Mouse (Mus musculus): ENCODE measurements around the gene Dlg4. TPM values are rescaled to one million over a fixed set of nuclear protein-coding genes. Genes with fewer than 3 reads are reported as not detected.
A peak's percentile ranks its signal among the peaks of the same experiment; 100 is the strongest.

The Dlg4 gene
- polyA plus RNA-seq, 1 experiment from 2014 or later, result 21.0 TPM

GRCm38 (mm10) chr11:70084563-70084962 lies 67.8 kb downstream of the Dlg4 start:
- no peaks in the 10 kb centered on the region for H3K4me1 ChIP-seq (ENCODE audit: control insufficient read depth, insufficient read depth, low read length)
- H3K9me3 ChIP-seq (replicated peaks; ENCODE audit: control insufficient read depth, low read length), result no peaks in the 10 kb centered on the region
- H3K27me3 ChIP-seq (replicated peaks; ENCODE audit: control insufficient read depth, insufficient read depth, low read length), result no peaks in the 10 kb centered on the region
- no peak overlapping the region for H3K27ac ChIP-seq (ENCODE audit: low read depth, low read length)
- ATAC-seq (no peak), DNase-seq (ENCODE audit: low spot score) (no peak)
- no peak overlapping the region for H3K9ac ChIP-seq (ENCODE audit: low read length)
- no peak overlapping the region for H3K4me2 ChIP-seq (ENCODE audit: low read length)
- H3K4me3 ChIP-seq (ENCODE audit: low read depth, low read length), result no peak overlapping the region
- H3K36me3 ChIP-seq (ENCODE audit: control insufficient read depth, insufficient read depth, low read length), result no peaks in the 10 kb centered on the region
- 83% methylated on average over 8 of the region's 8 CpGs for WGBS

- Histone ChIP-seq H3K36me3 (ENCODE audit: control insufficient read depth, insufficient read depth, low read length) (no peaks in the 10 kb centered on the region), H3K4me3 (ENCODE audit: low read depth, low read length) (no peak within 1 kb of the TSS), H3K27me3 (replicated peaks; ENCODE audit: control insufficient read depth, insufficient read depth, low read length) (no peaks in the 10 kb centered on the region), H3K9ac (ENCODE audit: low read length) (no peak within 1 kb of the TSS), H3K4me2 (ENCODE audit: low read length) (no peak within 1 kb of the TSS), H3K9me3 (replicated peaks; ENCODE audit: control insufficient read depth, low read length) (no peaks in the 10 kb centered on the region), H3K4me1 (ENCODE audit: control insufficient read depth, insufficient read depth, low read length) (no peaks in the 10 kb centered on the region), H3K27ac (ENCODE audit: low read depth, low read length) (no peak within 1 kb of the TSS)
- 81% methylated on average over 12 of the region's 12 CpGs for WGBS
- DNase-seq (ENCODE audit: low spot score), result no peak
- ATAC-seq, result no peak
These were observed 75.4 kb downstream of the Dlg4 start, which contains the start of gene Asgr2 for GRCm38 (mm10) chr11:70091986-70092783. Gene Asgr2 (plus strand): TSS chr11:70092644.

MicroRNA genes within 50 kb of the gene (microRNA counts, 519-probe panel; counts per million panel counts)
- microRNA mmu-miR-324-3p, result not detected
- microRNA mmu-miR-324-5p, result 4,764 counts per million, percentile 70 among the panel's probes with 10 or more counts

Small RNA genes lying within 50 kb of the gene (microRNA-seq; reads per million reads assigned to microRNA genes)
- gene Gm44349 (not detected), gene Mir324 (3,254 reads per million, percentile 89 among the genes with 10 or more reads in this experiment)

Other genes with a start within 250 kb of the Dlg4 start
- gene Chrnb1, start 221.0 kb upstream of the Dlg4 start, polyA plus RNA-seq (2014; fragmentation: Nextera tagmentation; extraction: Ambion mirVana), result 0.68 and 1.4 TPM in 2 replicates
- gene Fgf11, start 215.1 kb upstream of the Dlg4 start, polyA plus RNA-seq (2014; fragmentation: Nextera tagmentation; extraction: Ambion mirVana), result 2.9 and 3.0 TPM in 2 replicates
- gene Tmem102, start 211.3 kb upstream of the Dlg4 start, polyA plus RNA-seq (2014; fragmentation: Nextera tagmentation; extraction: Ambion mirVana), result 0.15 and 0.52 TPM in 2 replicates
- gene Gm39566, start 201.6 kb upstream of the Dlg4 start, polyA plus RNA-seq (2014; fragmentation: Nextera tagmentation; extraction: Ambion mirVana), result not detected in 2 replicates
- gene Spem2, start 198.5 kb upstream of the Dlg4 start, polyA plus RNA-seq (2014; fragmentation: Nextera tagmentation; extraction: Ambion mirVana), result not detected in 2 replicates
- 0.39 TPM in 1 of 2 replicates, not detected in the other for gene Spem1, start 194.8 kb upstream of the Dlg4 start, polyA plus RNA-seq (2014; fragmentation: Nextera tagmentation; extraction: Ambion mirVana)
- gene Nlgn2, start 179.2 kb upstream of the Dlg4 start, polyA plus RNA-seq (2014; fragmentation: Nextera tagmentation; extraction: Ambion mirVana), result 15.7 and 18.4 TPM in 2 replicates
- gene Tmem256, start 178.4 kb upstream of the Dlg4 start, polyA plus RNA-seq (2014; fragmentation: Nextera tagmentation; extraction: Ambion mirVana), result 307 and 386 TPM in 2 replicates
- 44.3 and 49.0 TPM in 2 replicates for gene Plscr3, start 170.6 kb upstream of the Dlg4 start, polyA plus RNA-seq (2014; fragmentation: Nextera tagmentation; extraction: Ambion mirVana)
- 0.32 TPM in 1 of 2 replicates, not detected in the other for gene Tnk1, start 158.2 kb upstream of the Dlg4 start, polyA plus RNA-seq (2014; fragmentation: Nextera tagmentation; extraction: Ambion mirVana)
- gene Tmem95, start 138.9 kb upstream of the Dlg4 start, polyA plus RNA-seq (2014; fragmentation: Nextera tagmentation; extraction: Ambion mirVana), result not detected in 2 replicates
- gene Kctd11, start 135.5 kb upstream of the Dlg4 start, polyA plus RNA-seq (2014; fragmentation: Nextera tagmentation; extraction: Ambion mirVana), result 1.1 and 1.2 TPM in 2 replicates
- 0.10 and 0.17 TPM in 2 replicates for gene Acap1, start 121.4 kb upstream of the Dlg4 start, polyA plus RNA-seq (2014; fragmentation: Nextera tagmentation; extraction: Ambion mirVana)
- gene 2810408A11Rik, start 116.0 kb upstream of the Dlg4 start, polyA plus RNA-seq (2014; fragmentation: Nextera tagmentation; extraction: Ambion mirVana), result 15.0 and 18.6 TPM in 2 replicates
- gene Neurl4, start 115.9 kb upstream of the Dlg4 start, polyA plus RNA-seq (2014; fragmentation: Nextera tagmentation; extraction: Ambion mirVana), result 16.7 and 23.8 TPM in 2 replicates
- 62.9 and 67.8 TPM in 2 replicates for gene Gps2, start 103.1 kb upstream of the Dlg4 start, polyA plus RNA-seq (2014; fragmentation: Nextera tagmentation; extraction: Ambion mirVana)
- 1,251 and 1,277 TPM in 2 replicates for gene Eif5a, start 95.0 kb upstream of the Dlg4 start, polyA plus RNA-seq (2014; fragmentation: Nextera tagmentation; extraction: Ambion mirVana)
- gene Ybx2, start 81.1 kb upstream of the Dlg4 start, polyA plus RNA-seq (2014; fragmentation: Nextera tagmentation; extraction: Ambion mirVana), result 3.9 and 4.0 TPM in 2 replicates
- 5.5 and 6.7 TPM in 2 replicates for gene Slc2a4, start 68.8 kb upstream of the Dlg4 start, polyA plus RNA-seq (2014; fragmentation: Nextera tagmentation; extraction: Ambion mirVana)
- not detected in 2 replicates for gene Cldn7, start 52.2 kb upstream of the Dlg4 start, polyA plus RNA-seq (2014; fragmentation: Nextera tagmentation; extraction: Ambion mirVana)
- 24.0 and 26.1 TPM in 2 replicates for gene Ctdnep1, start 35.8 kb upstream of the Dlg4 start, polyA plus RNA-seq (2014; fragmentation: Nextera tagmentation; extraction: Ambion mirVana)
- gene Elp5, start 34.4 kb upstream of the Dlg4 start, polyA plus RNA-seq (2014; fragmentation: Nextera tagmentation; extraction: Ambion mirVana), result 189 and 203 TPM in 2 replicates
- gene Gabarap, start 25.8 kb upstream of the Dlg4 start, polyA plus RNA-seq (2014; fragmentation: Nextera tagmentation; extraction: Ambion mirVana), result 701 and 779 TPM in 2 replicates
- gene Phf23, start 21.2 kb upstream of the Dlg4 start, polyA plus RNA-seq (2014; fragmentation: Nextera tagmentation; extraction: Ambion mirVana), result 49.4 and 49.6 TPM in 2 replicates
- gene Dvl2, start 16.3 kb upstream of the Dlg4 start, polyA plus RNA-seq (2014; fragmentation: Nextera tagmentation; extraction: Ambion mirVana), result 19.7 and 25.7 TPM in 2 replicates
- gene Acadvl, start 1.5 kb upstream of the Dlg4 start, polyA plus RNA-seq (2014; fragmentation: Nextera tagmentation; extraction: Ambion mirVana), result 53.3 and 58.4 TPM in 2 replicates
- gene Asgr1, start 37.1 kb downstream of the Dlg4 start, polyA plus RNA-seq (2014; fragmentation: Nextera tagmentation; extraction: Ambion mirVana), result 2.0 and 2.1 TPM in 2 replicates
- gene Asgr2, start 75.7 kb downstream of the Dlg4 start, polyA plus RNA-seq (2014; fragmentation: Nextera tagmentation; extraction: Ambion mirVana), result not detected in 2 replicates
- gene Mgl2, start 113.4 kb downstream of the Dlg4 start, polyA plus RNA-seq (2014; fragmentation: Nextera tagmentation; extraction: Ambion mirVana), result 0.72 and 1.1 TPM in 2 replicates
- gene Clec10a, start 139.3 kb downstream of the Dlg4 start, polyA plus RNA-seq (2014; fragmentation: Nextera tagmentation; extraction: Ambion mirVana), result 0.63 and 0.97 TPM in 2 replicates
- gene Slc16a11, start 195.8 kb downstream of the Dlg4 start, polyA plus RNA-seq (2014; fragmentation: Nextera tagmentation; extraction: Ambion mirVana), result 0.98 and 1.1 TPM in 2 replicates
- gene Slc16a13, start 204.1 kb downstream of the Dlg4 start, polyA plus RNA-seq (2014; fragmentation: Nextera tagmentation; extraction: Ambion mirVana), result 9.2 and 12.9 TPM in 2 replicates
- gene Bcl6b, start 212.9 kb downstream of the Dlg4 start, polyA plus RNA-seq (2014; fragmentation: Nextera tagmentation; extraction: Ambion mirVana), result 4.5 and 6.3 TPM in 2 replicates
- gene 0610010K14Rik, start 221.0 kb downstream of the Dlg4 start, polyA plus RNA-seq (2014; fragmentation: Nextera tagmentation; extraction: Ambion mirVana), result 202 and 245 TPM in 2 replicates
- 11.1 and 11.9 TPM in 2 replicates for gene Gm21988, start 222.9 kb downstream of the Dlg4 start, polyA plus RNA-seq (2014; fragmentation: Nextera tagmentation; extraction: Ambion mirVana)
- 235 and 238 TPM in 2 replicates for gene Rnasek, start 222.9 kb downstream of the Dlg4 start, polyA plus RNA-seq (2014; fragmentation: Nextera tagmentation; extraction: Ambion mirVana)
- gene Alox12, start 238.4 kb downstream of the Dlg4 start, polyA plus RNA-seq (2014; fragmentation: Nextera tagmentation; extraction: Ambion mirVana), result 0.36 and 1.1 TPM in 2 replicates

Data from forebrain, embryonic 14.5 days (tissue).